Mouse (Mus musculus) E14TG2a.4 (cell line): ENCODE data around the gene Iqck.
A peak's percentile ranks its signal among the peaks of the same experiment; 100 is the strongest.

Experiments
- CTCF ChIP-seq: conservative IDR thresholded peaks from 2 replicates; pipeline ENCODE4 v1.5.1; 2014; ENCODE audit warnings: low read length
- NANOG ChIP-seq: IDR thresholded peaks from 2 replicates; pipeline ENCODE4 v1.6.1; 2014; ENCODE audit warnings: borderline replicate concordance, low read length, mixed read lengths
- POU5F1 ChIP-seq: IDR thresholded peaks from 2 replicates; pipeline ENCODE4 v1.6.1; 2014; ENCODE audit warnings: low read length, borderline replicate concordance

DNA sequence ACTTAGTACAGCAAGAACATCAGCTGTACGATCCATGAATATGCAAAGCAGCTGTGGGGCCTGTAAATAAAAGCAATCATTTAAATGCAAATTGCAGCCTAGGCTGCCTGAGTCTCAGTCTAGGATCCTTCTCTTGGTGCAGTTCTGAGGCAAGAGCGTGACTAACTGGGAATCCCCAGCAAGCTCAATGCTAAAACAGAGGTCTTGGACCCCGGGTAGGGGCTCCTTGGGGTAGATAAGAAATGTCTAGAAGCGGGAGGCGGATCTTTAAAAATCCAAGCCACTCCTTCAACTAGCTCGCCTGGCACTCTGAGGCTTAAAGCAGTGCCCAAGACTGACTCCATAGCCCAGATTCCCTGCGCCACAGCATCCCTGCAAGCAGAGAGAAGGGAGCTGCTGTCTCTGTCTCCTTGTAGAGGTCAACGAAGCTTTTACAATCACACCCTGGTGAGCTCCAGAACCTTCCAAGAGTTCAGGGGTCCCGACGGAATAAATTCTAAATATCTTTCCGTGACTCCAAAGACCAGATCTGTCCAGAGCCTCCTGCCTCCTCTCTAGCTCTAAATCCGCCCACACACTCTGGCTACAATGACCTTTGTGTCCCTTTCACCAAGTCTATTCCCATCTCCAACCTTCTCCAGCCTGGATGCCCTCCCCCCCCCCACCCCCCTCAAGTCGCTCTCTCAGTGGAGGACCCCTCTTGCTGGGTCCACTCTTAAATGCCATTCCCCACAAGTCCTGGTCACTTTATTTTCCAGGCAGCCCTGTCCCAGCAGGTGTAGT is 137.3 kb downstream of the Iqck start:
- TF ChIP-seq CTCF (no peak), NANOG (peak; percentile 52; the same call in 1 of the 2 replicates), POU5F1 (peak; percentile 100)
